Mouse (Mus musculus) liver, embryonic 18 days (tissue): Measurements from ENCODE around the gene Fmo1. TPM values are rescaled to one million over a fixed set of nuclear protein-coding genes. Genes with fewer than 3 reads are reported as not detected.

Experiments
- polyA plus RNA-seq: library from polyadenylated mRNA; depleted of rRNA; stranded (reverse); fragments of >200 nt; gene quantifications from 2 replicates; pipeline ENCODE4 v1.2.3, GENCODE M21; 2012; rRNA removed

Gene Fmo1
- 172 TPM in 2 replicates for polyA plus RNA-seq

GRCm38 (mm10) chr1:162866280-162866681, at the start of gene Fmo1:
Fmo1 (minus strand) TSS chr1:162866610.

GRCm38 (mm10) chr1:162897838-162898811, 31.7 kb upstream of the Fmo1 start, which contains the start of gene Fmo2:
Fmo2 (minus strand) TSS chr1:162898726.

GRCm38 (mm10) chr1:162813836-162814156, 52.6 kb downstream of the Fmo1 start, which contains the start of gene Fmo4:
Fmo4 (minus strand) TSS chr1:162813972.

Other genes with a start within 250 kb of the Fmo1 start
- 0.01 TPM in 1 of 2 replicates, not detected in the other for gene Myoc, start 227.5 kb downstream of the Fmo1 start, polyA plus RNA-seq
- gene Myocos, start 208.4 kb downstream of the Fmo1 start, polyA plus RNA-seq: not detected in 2 replicates
- gene Prrc2c, start 126.1 kb downstream of the Fmo1 start, polyA plus RNA-seq: 7.6 and 9.8 TPM in 2 replicates
- gene Fmo4, start 52.6 kb downstream of the Fmo1 start, polyA plus RNA-seq: 10.2 and 14.2 TPM in 2 replicates
- 0.41 and 0.65 TPM in 2 replicates for gene Fmo2, start 32.1 kb upstream of the Fmo1 start, polyA plus RNA-seq
- not detected in 2 replicates for gene Fmo6, start 70.9 kb upstream of the Fmo1 start, polyA plus RNA-seq
- gene Fmo3, start 117.9 kb upstream of the Fmo1 start, polyA plus RNA-seq: 0.01 and 0.02 TPM in 2 replicates
- gene Mroh9, start 219.1 kb upstream of the Fmo1 start, polyA plus RNA-seq: not detected in 2 replicates